Mouse (Mus musculus) heart, embryonic 11.5 days (tissue): ENCODE measurements around the gene Carmil1. TPM values are rescaled to one million over a fixed set of nuclear protein-coding genes. Genes with fewer than 3 reads are reported as not detected.

Experiments used
- ATAC-seq: fragments of 200-750 bp; cut with Nextera tagmentation; replicated peaks from 2 replicates; pipeline ENCODE4 v1.8.0; 2017; ENCODE audit warnings: moderate library complexity; ENCODE audit not compliant: insufficient number of reproducible peaks, low FRiP score, low TSS enrichment
- H3K27ac ChIP-seq: fragments of 300-500 bp; sonication (generic); 2 replicates; pipeline ENCODE4 v1.5.1; 2014; ENCODE audit warnings: mild to moderate bottlenecking, low read depth, low read length
- H3K27me3 ChIP-seq: fragments of 300-500 bp; sonication (generic); 2 replicates; pipeline ENCODE4 v1.6.1; 2014; ENCODE audit warnings: mild to moderate bottlenecking, low read length, mixed read lengths; ENCODE audit not compliant: control insufficient read depth, insufficient read depth
- H3K36me3 ChIP-seq: fragments of 300-500 bp; sonication (generic); 2 replicates; pipeline ENCODE4 v1.6.1; 2014; ENCODE audit warnings: mild to moderate bottlenecking, low read length, moderate library complexity, mixed read lengths; ENCODE audit not compliant: control insufficient read depth, insufficient read depth
- H3K4me1 ChIP-seq: fragments of 300-500 bp; sonication (generic); 2 replicates; pipeline ENCODE4 v1.6.1; 2014; ENCODE audit warnings: low read length; ENCODE audit not compliant: control insufficient read depth, insufficient read depth
- H3K4me2 ChIP-seq: fragments of 300-500 bp; sonication (generic); 2 replicates; pipeline ENCODE4 v1.6.1; 2014; ENCODE audit warnings: mild to moderate bottlenecking, moderate library complexity
- H3K4me3 ChIP-seq: fragments of 300-500 bp; sonication (generic); 2 replicates; pipeline ENCODE4 v1.5.1; 2014; ENCODE audit warnings: low read depth, low read length
- H3K9ac ChIP-seq: fragments of 300-500 bp; sonication (generic); 2 replicates; pipeline ENCODE4 v1.6.1; 2014; ENCODE audit warnings: mild to moderate bottlenecking, low read depth, low read length, moderate library complexity
- H3K9me3 ChIP-seq: fragments of 300-500 bp; sonication (generic); replicated peaks from 2 replicates; pipeline ENCODE4 v1.6.1; 2016; ENCODE audit warnings: low read length; ENCODE audit not compliant: control insufficient read depth
- WGBS: fragments of 180-500 bp; shearing (Covaris S2); extraction: QIAGEN DNeasy Blood & Tissue Kit; methylation state at CpG from one replicate; pipeline ENCODE4 v1.1.7; 2014; ENCODE audit not compliant: insufficient replicate concordance; 5-methylcytosine and 5-hydroxymethylcytosine counted together
- polyA plus RNA-seq: library from polyadenylated mRNA; unstranded; fragments of >200 nt; fragmentation: Nextera tagmentation; extraction: Ambion mirVana; gene quantifications from 2 replicates; pipeline ENCODE4 v1.2.1, GENCODE M21; 2014

The Carmil1 gene
- polyA plus RNA-seq, 1 experiment from 2014 or later, result 8.4 TPM

DNA sequence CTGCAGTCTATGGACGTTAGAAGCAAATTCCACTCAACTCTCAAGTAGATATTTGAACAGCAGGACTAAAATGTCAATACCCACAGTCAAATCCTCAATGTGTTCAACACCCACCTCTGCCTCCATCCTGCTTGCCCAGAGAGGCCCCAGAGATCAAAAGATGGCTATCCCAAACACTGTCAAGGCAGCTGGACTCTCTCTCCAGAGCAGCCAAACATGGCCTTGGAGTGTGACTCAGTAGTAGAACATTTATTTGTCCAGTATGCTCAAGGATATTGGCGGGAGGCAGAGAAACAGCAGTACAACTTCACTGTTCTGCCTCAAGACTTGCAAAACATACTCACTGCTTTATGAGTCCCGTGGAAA, 11.5 kb downstream of the Carmil1 start:
- no peak overlapping the region for H3K9ac ChIP-seq
- no peak for ATAC-seq
- H3K4me3 ChIP-seq, result no peak overlapping the region
- H3K4me2 ChIP-seq, result no peak overlapping the region
- no peaks in the 10 kb centered on the region for H3K27me3 ChIP-seq
- H3K4me1 ChIP-seq, result no peaks in the 10 kb centered on the region
- no peak overlapping the region for H3K27ac ChIP-seq
- H3K9me3 ChIP-seq, result no peaks in the 10 kb centered on the region
- WGBS, result 67% methylated on average over 3 of the region's 3 CpGs
- H3K36me3 ChIP-seq, result no peaks in the 10 kb centered on the region

GRCm38 (mm10) chr13:24268355-24269099, 12.1 kb downstream of the Carmil1 start:
- no peaks in the 10 kb centered on the region for H3K36me3 ChIP-seq
- H3K4me3 ChIP-seq, result no peak overlapping the region
- H3K4me2 ChIP-seq, result no peak overlapping the region
- H3K27ac ChIP-seq, result no peak overlapping the region
- no peaks in the 10 kb centered on the region for H3K4me1 ChIP-seq
- no peak for ATAC-seq
- H3K9me3 ChIP-seq, result no peaks in the 10 kb centered on the region
- H3K9ac ChIP-seq, result no peak overlapping the region
- 73% methylated on average over 14 of the region's 14 CpGs for WGBS
- no peaks in the 10 kb centered on the region for H3K27me3 ChIP-seq

DNA sequence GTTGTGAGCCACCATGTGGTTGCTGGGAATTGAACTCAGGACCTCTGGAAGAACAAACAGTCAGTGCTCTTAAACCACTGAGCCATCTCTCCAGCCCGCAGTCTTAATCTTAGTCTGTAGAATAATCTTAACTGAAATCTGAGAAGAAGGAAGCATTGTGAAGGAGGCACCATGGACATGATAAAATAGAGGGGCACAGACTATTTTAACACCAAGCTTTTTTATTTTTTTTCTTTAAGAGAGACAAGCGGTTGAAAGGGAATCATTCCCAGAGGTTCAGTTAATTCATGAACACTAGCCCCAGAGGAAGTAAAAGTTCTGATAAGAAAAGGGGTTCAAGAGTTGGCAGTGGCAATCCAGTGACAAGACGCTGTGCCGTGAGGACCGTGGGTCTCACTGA, 15.8 kb downstream of the Carmil1 start:
- H3K4me2 ChIP-seq, result no peak overlapping the region
- ATAC-seq, result no peak
- no peaks in the 10 kb centered on the region for H3K27me3 ChIP-seq
- no peaks in the 10 kb centered on the region for H3K36me3 ChIP-seq
- 57% methylated on average over 5 of the region's 5 CpGs for WGBS
- H3K27ac ChIP-seq, result no peak overlapping the region
- H3K9ac ChIP-seq, result no peak overlapping the region
- no peaks in the 10 kb centered on the region for H3K9me3 ChIP-seq
- H3K4me3 ChIP-seq, result no peak overlapping the region
- no peaks in the 10 kb centered on the region for H3K4me1 ChIP-seq

GRCm38 (mm10) chr13:24263560-24263959, 17.0 kb downstream of the Carmil1 start:
- Histone ChIP-seq H3K4me2 (no peak overlapping the region), H3K9ac (no peak overlapping the region), H3K9me3 (no peaks in the 10 kb centered on the region), H3K36me3 (no peaks in the 10 kb centered on the region), H3K4me1 (no peaks in the 10 kb centered on the region), H3K27me3 (no peaks in the 10 kb centered on the region), H3K4me3 (no peak overlapping the region), H3K27ac (no peak overlapping the region)
- WGBS, result 77% methylated on average over 4 of the region's 4 CpGs
- ATAC-seq, result no peak

DNA sequence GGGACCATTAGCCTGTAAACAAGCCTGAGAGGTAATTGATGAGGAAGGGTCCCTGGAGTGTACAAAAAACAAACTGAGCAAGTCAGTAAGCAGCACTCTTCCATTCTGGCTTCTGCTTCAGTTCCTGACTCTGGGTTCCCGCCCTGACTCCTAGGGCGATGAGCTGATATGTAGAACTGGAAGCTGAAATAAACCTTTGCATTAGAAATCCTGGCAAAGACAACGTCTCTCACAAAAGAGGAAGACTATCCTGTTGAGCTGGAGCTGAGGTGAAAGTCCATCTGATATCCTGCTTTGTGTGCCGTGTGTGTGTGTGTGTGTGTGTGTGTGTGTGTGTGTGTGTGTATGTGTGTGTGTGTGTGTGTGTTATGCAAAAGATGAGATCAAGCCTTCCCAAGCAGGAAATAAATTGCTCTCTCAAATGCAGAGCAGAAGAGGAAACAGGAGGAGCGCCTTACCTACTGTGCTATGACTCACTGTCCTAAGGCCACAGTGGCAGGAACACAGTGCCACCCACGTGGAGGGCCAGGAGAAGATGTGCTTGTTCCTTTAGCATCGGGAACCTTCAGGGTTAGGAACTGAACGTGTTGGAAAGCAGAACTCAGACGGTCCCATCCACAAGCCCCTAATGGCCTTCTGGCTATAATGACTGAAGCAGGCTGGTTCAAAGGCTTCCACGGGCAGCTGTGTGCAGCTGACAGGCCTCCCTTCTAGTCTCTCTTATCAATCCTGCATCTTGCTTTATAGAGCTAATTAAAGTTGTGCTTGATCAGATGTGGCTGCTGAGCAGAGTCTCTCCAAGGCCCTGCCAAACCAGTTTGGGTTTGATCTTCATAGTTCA, 19.6 kb downstream of the Carmil1 start:
- Histone ChIP-seq H3K27ac (no peak overlapping the region), H3K9ac (no peak overlapping the region), H3K9me3 (no peaks in the 10 kb centered on the region), H3K4me1 (no peaks in the 10 kb centered on the region), H3K4me3 (no peak overlapping the region), H3K36me3 (no peaks in the 10 kb centered on the region), H3K27me3 (no peaks in the 10 kb centered on the region), H3K4me2 (no peak overlapping the region)
- ATAC-seq, result no peak
- WGBS, result 66% methylated on average over 10 of the region's 10 CpGs

GRCm38 (mm10) chr13:24257809-24258208, 22.8 kb downstream of the Carmil1 start:
- no peaks in the 10 kb centered on the region for H3K27me3 ChIP-seq
- no peak for ATAC-seq
- H3K27ac ChIP-seq, result no peak overlapping the region
- no peak overlapping the region for H3K9ac ChIP-seq
- 87% methylated on average over 6 of the region's 6 CpGs for WGBS
- no peaks in the 10 kb centered on the region for H3K9me3 ChIP-seq
- no peak overlapping the region for H3K4me2 ChIP-seq
- H3K4me3 ChIP-seq, result no peak overlapping the region
- no peaks in the 10 kb centered on the region for H3K36me3 ChIP-seq
- no peaks in the 10 kb centered on the region for H3K4me1 ChIP-seq

- Histone ChIP-seq H3K4me1 (peaks cover 5% of the 10 kb centered on the region; the same call in 1 of the 2 replicates), H3K36me3 (no peaks in the 10 kb centered on the region), H3K4me2 (no peak overlapping the region), H3K9ac (no peak overlapping the region), H3K27ac (no peak overlapping the region), H3K4me3 (no peak overlapping the region), H3K27me3 (no peaks in the 10 kb centered on the region), H3K9me3 (no peaks in the 10 kb centered on the region)
- no peak for ATAC-seq
- 12% methylated on average over 2 of the region's 2 CpGs for WGBS
These were observed 26.6 kb downstream of the Carmil1 start for GRCm38 (mm10) chr13:24253989-24254388.

DNA sequence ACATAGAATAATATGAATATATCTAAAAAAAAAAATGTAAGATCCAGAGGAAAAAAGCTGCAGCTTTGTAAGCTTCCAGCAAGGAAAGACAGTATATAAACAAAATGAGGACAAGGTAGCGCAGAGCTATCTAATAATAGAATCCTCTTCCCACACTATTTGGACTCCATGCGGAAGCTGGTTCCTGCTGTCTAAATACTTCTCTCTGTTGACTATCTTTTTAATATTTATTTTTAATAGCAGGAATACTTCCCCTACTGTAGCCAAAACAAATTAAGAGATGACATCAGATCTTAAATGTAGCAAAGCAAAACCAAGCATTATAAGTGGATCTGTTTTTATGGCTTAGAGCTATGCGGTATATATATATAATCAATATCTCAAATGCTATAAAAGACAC, 27.0 kb downstream of the Carmil1 start:
- Histone ChIP-seq H3K4me2 (no peak overlapping the region), H3K9ac (no peak overlapping the region), H3K36me3 (no peaks in the 10 kb centered on the region), H3K27ac (no peak overlapping the region), H3K4me1 (peaks cover 5% of the 10 kb centered on the region; the same call in 1 of the 2 replicates), H3K9me3 (no peaks in the 10 kb centered on the region), H3K4me3 (no peak overlapping the region), H3K27me3 (no peaks in the 10 kb centered on the region)
- no peak for ATAC-seq
- WGBS, result 78% methylated on average over 3 of the region's 3 CpGs
